Mouse (Mus musculus): ENCODE measurements around the gene Asb2. TPM values are rescaled to one million over a fixed set of nuclear protein-coding genes. Genes with fewer than 3 reads are reported as not detected.
A peak's percentile ranks its signal among the peaks of the same experiment; 100 is the strongest.

Asb2 gene
- polyA plus RNA-seq, 1 experiment = 4.1 TPM

GRCm38 (mm10) chr12:103380226-103380625 lies 24.4 kb upstream of the Asb2 start:
- no peak overlapping the region for H3K27ac ChIP-seq (ENCODE audit: insufficient read depth, low read length)
- no peak for TF ChIP-seq CTCF (IDR thresholded peaks at IDR 0.05; ENCODE audit: extremely low read depth, insufficient read depth, low read length)
- no peak for TF ChIP-seq POLR2A (IDR thresholded peaks at IDR 0.05; ENCODE audit: extremely low read depth, insufficient read depth, low read length)
- H3K4me1 ChIP-seq (ENCODE audit: control insufficient read depth, insufficient read depth, low read length) = peaks cover 3% of the 10 kb centered on the region

GRCm38 (mm10) chr12:103376774-103377173 lies 21.0 kb upstream of the Asb2 start:
- Histone ChIP-seq H3K4me3 (ENCODE audit: insufficient read depth, low read length) (no peak overlapping the region), H3K4me1 (ENCODE audit: control insufficient read depth, insufficient read depth, low read length) (peaks cover 3% of the 10 kb centered on the region), H3K27ac (ENCODE audit: insufficient read depth, low read length) (peak overlapping the region; percentile 27; the same call in 1 of the 2 replicates)
- TF ChIP-seq POLR2A (IDR thresholded peaks at IDR 0.05; ENCODE audit: extremely low read depth, insufficient read depth, low read length) (0 out of 2 replicates have a peak, but pooled peaks have one; percentile 12), CTCF (IDR thresholded peaks at IDR 0.05; ENCODE audit: extremely low read depth, insufficient read depth, low read length) (no peak)

More at GRCm38 (mm10) chr12:103380226-103380625, 24.4 kb upstream of the Asb2 start:
- no peak overlapping the region for H3K4me3 ChIP-seq (ENCODE audit: insufficient read depth, low read length)

- peak overlapping the region; percentile 17; the same call in 1 of the 2 replicates for H3K27ac ChIP-seq (ENCODE audit: insufficient read depth, low read length)
- TF ChIP-seq POLR2A (IDR thresholded peaks at IDR 0.05; ENCODE audit: extremely low read depth, insufficient read depth, low read length) = no peak
- TF ChIP-seq CTCF (IDR thresholded peaks at IDR 0.05; ENCODE audit: extremely low read depth, insufficient read depth, low read length) = no peak
- H3K4me1 ChIP-seq (ENCODE audit: control insufficient read depth, insufficient read depth, low read length) = peaks cover 3% of the 10 kb centered on the region
- no peak overlapping the region for H3K4me3 ChIP-seq (ENCODE audit: insufficient read depth, low read length)
Observed at GRCm38 (mm10) chr12:103376124-103376523, 20.3 kb upstream of the Asb2 start.

GRCm38 (mm10) chr12:103373530-103374236 lies 17.9 kb upstream of the Asb2 start:
- Histone ChIP-seq H3K4me3 (ENCODE audit: insufficient read depth, low read length) (no peak overlapping the region), H3K4me1 (ENCODE audit: control insufficient read depth, insufficient read depth, low read length) (peaks cover 3% of the 10 kb centered on the region)
- no peak for TF ChIP-seq CTCF (IDR thresholded peaks at IDR 0.05; ENCODE audit: extremely low read depth, insufficient read depth, low read length)
- TF ChIP-seq POLR2A (IDR thresholded peaks at IDR 0.05; ENCODE audit: extremely low read depth, insufficient read depth, low read length) = no peak

GRCm38 (mm10) chr12:103371711-103372110 lies 15.9 kb upstream of the Asb2 start:
- Histone ChIP-seq H3K27ac (ENCODE audit: insufficient read depth, low read length) (no peak overlapping the region), H3K4me3 (ENCODE audit: insufficient read depth, low read length) (no peak overlapping the region), H3K4me1 (ENCODE audit: control insufficient read depth, insufficient read depth, low read length) (no peaks in the 10 kb centered on the region)
- no peak for TF ChIP-seq POLR2A (IDR thresholded peaks at IDR 0.05; ENCODE audit: extremely low read depth, insufficient read depth, low read length)
- peak; percentile 77 for TF ChIP-seq CTCF (IDR thresholded peaks at IDR 0.05; ENCODE audit: extremely low read depth, insufficient read depth, low read length)

More at GRCm38 (mm10) chr12:103373530-103374236, 17.9 kb upstream of the Asb2 start:
- H3K27ac ChIP-seq (ENCODE audit: insufficient read depth, low read length) = no peak overlapping the region

GRCm38 (mm10) chr12:103370861-103371260 lies 15.1 kb upstream of the Asb2 start:
- no peaks in the 10 kb centered on the region for H3K4me1 ChIP-seq (ENCODE audit: control insufficient read depth, insufficient read depth, low read length)
- no peak overlapping the region for H3K4me3 ChIP-seq (ENCODE audit: insufficient read depth, low read length)
- H3K27ac ChIP-seq (ENCODE audit: insufficient read depth, low read length) = no peak overlapping the region
- no peak for TF ChIP-seq CTCF (IDR thresholded peaks at IDR 0.05; ENCODE audit: extremely low read depth, insufficient read depth, low read length)
- TF ChIP-seq POLR2A (IDR thresholded peaks at IDR 0.05; ENCODE audit: extremely low read depth, insufficient read depth, low read length) = no peak

- Histone ChIP-seq H3K4me1 (ENCODE audit: control insufficient read depth, insufficient read depth, low read length) (no peaks in the 10 kb centered on the region), H3K27ac (ENCODE audit: insufficient read depth, low read length) (no peak overlapping the region), H3K4me3 (ENCODE audit: insufficient read depth, low read length) (no peak overlapping the region)
- TF ChIP-seq CTCF (IDR thresholded peaks at IDR 0.05; ENCODE audit: extremely low read depth, insufficient read depth, low read length) (no peak), POLR2A (IDR thresholded peaks at IDR 0.05; ENCODE audit: extremely low read depth, insufficient read depth, low read length) (no peak)
Observed at GRCm38 (mm10) chr12:103368777-103369176, 13.0 kb upstream of the Asb2 start.

GRCm38 (mm10) chr12:103368326-103368669 lies 12.5 kb upstream of the Asb2 start:
- Histone ChIP-seq H3K4me3 (ENCODE audit: insufficient read depth, low read length) (no peak overlapping the region), H3K4me1 (ENCODE audit: control insufficient read depth, insufficient read depth, low read length) (no peaks in the 10 kb centered on the region), H3K27ac (ENCODE audit: insufficient read depth, low read length) (no peak overlapping the region)
- TF ChIP-seq CTCF (IDR thresholded peaks at IDR 0.05; ENCODE audit: extremely low read depth, insufficient read depth, low read length) = no peak
- TF ChIP-seq POLR2A (IDR thresholded peaks at IDR 0.05; ENCODE audit: extremely low read depth, insufficient read depth, low read length) = no peak

- Histone ChIP-seq H3K4me1 (ENCODE audit: control insufficient read depth, insufficient read depth, low read length) (no peaks in the 10 kb centered on the region), H3K27ac (ENCODE audit: insufficient read depth, low read length) (no peak overlapping the region), H3K4me3 (ENCODE audit: insufficient read depth, low read length) (no peak overlapping the region)
- TF ChIP-seq POLR2A (IDR thresholded peaks at IDR 0.05; ENCODE audit: extremely low read depth, insufficient read depth, low read length) (no peak), CTCF (IDR thresholded peaks at IDR 0.05; ENCODE audit: extremely low read depth, insufficient read depth, low read length) (peak; percentile 62)
Observed at GRCm38 (mm10) chr12:103367620-103368325, 12.0 kb upstream of the Asb2 start.

- Histone ChIP-seq H3K4me3 (ENCODE audit: insufficient read depth, low read length) (no peak overlapping the region), H3K4me1 (ENCODE audit: control insufficient read depth, insufficient read depth, low read length) (no peaks in the 10 kb centered on the region), H3K27ac (ENCODE audit: insufficient read depth, low read length) (no peak overlapping the region)
- TF ChIP-seq CTCF (IDR thresholded peaks at IDR 0.05; ENCODE audit: extremely low read depth, insufficient read depth, low read length) (no peak), POLR2A (IDR thresholded peaks at IDR 0.05; ENCODE audit: extremely low read depth, insufficient read depth, low read length) (no peak)
Observed at GRCm38 (mm10) chr12:103367171-103367570, 11.4 kb upstream of the Asb2 start.

All from cortical plate, adult 2 months (tissue).